Mouse (Mus musculus) embryo, embryonic 11 days (tissue): ENCODE data around the gene Xpo6.

Experiments
- DNase-seq: peaks from one replicate; pipeline ENCODE4 v3.0.0-alpha.2; 2015

Xpo6 gene

DNA sequence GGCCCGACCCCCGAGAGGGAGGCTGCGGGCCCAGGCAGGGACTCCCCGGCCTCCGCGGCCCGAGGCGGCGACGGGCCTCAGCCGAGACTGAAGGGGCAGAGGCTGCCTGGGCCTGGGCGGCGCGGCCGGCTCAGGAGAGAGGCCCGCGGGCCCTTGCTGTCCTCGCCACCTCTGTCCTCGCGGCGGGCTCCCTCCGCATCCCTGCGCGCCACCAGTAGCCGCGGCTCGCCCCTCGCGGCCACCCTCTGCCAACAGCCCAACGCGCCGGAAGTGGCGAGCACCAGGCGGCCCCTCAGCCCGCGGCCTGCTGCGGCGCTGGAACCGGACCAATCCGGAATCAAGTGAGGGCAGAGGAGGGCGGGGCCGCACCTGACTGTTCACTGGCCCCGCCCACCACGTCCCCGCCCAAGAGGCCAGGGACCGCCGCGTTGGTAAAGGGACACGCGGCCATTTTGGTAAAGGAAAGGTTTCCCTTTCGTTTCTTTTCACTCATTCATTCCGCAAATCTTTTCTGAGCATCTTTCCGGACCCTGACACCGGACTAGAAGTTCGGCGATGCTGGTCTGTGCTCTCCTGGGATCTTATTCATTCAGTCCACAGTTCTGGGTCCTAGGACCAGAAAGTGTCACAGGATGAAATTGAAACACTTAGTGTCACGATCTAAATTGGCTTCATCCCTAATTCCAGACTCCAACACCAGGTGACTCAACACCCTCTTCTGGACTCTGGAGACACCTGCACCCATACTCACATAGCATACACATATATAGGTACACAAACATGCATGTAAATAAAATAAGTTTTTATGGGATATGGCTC is at the start of gene Xpo6:
Gene Xpo6 (minus strand): TSS at position 324 of the 819 bp plus-strand sequence.
- peak; percentile 99 for DNase-seq

DNA sequence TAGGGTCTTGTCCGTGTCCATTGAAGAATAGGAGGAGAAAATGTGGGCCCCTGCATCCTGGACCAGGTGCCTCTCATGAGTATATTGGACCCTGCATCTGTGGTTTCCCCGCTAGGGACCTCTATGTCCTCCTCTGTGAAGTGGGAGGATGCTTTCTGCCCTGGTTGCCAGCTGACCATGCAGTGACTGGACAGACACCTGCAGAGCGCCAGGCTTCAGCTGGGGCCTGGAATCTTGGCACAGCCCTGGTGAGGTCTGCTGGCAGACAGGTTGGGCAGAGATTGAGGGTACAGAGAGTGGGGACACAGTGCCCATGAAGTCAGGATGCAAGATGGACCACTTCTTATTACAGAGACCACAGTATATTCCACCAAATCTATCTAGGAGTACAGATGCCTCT is 49.7 kb upstream of the Xpo6 start:
- DNase-seq, result no peak

DNA sequence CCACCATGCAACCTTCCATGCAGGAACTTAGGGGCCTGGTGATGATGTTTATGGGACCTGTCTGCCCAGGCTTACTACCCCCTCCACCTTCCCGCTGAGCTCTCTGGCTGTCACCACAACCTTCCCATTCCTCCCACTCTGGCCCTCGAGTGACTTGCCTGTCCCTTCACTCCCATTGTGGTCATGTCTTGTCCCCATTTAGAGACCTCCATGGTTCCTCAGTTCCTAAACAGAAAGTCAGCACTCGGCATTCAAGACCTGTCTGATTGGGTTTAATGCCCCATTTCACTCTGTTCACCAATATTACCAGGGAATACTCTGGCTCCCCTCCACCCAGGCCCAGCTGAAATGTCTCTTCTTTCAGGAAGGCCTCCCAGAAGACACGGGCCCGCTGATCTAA is 48.8 kb upstream of the Xpo6 start:
- no peak for DNase-seq

DNA sequence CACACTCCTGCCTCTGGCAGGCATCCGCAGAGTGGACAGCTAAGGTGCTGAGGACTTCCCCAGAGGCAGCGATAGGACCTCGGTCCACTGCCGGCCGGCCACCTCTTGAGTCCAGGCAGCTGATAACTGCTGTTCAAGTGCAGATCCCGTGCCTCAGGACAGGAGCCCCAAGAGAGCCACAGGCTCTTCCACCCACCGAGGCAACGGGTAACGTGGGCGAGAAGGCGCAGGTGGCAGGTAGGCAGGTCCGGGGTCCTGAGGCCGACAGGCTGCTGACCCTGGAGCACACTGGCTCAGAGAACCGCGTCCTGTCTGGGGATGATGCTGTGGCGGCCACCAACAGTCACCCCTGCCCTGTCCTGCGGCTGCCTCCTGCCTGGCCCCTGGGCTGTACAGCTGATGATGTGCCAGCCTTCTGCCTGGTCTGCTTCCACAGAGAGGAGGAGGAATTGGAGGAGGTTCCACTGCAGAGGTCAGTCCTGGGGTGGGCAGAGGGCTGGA is 48.4 kb upstream of the Xpo6 start:
- no peak for DNase-seq

DNA sequence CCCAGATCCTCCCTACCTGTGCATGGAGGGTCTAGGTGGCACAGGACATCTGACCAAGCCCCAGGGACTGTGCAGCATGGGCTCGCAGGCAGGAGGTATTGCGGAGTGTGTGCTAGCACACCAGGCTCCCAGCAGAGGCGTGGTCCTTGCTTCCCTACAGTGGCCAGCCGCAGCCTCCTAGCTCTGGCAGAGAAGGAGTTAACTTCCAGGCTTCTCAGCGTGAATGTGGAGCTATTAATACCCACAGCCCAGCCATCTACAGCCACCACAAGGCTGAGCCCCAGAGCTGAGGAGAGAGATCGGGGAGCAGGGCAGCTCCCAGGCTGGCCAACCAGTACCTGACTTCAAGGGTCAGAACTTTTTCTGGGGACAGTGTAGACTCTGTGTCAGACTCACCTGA is 47.8 kb upstream of the Xpo6 start:
- DNase-seq, result peak; percentile 52

DNA sequence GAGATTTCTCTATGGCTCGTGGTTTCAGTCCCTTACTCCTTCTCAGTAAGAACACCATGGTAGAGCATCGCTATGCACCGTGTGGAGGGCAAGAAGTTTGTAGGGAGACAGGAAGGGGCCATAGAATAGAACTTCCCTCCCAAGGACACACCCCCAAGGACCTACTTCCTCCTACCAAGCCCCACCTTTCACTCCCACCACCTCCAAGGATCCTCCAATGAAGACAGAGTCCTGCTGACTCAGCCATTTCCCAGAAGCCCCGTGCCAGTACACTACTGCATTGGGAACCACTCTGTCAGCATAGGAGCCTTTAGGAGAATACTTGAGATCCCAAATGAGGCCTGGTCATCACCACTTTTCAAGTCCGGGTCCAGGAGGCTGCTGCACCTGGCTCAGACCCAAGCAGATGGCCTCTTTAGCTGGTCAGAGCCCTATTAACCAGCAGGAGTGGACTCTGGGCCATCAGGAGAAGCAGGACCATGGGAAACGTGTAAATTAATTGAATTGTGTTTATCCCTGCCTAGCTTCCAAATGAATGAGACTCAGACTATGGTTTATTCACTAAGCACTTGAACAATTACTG is 44.0 kb upstream of the Xpo6 start:
- no peak for DNase-seq

DNA sequence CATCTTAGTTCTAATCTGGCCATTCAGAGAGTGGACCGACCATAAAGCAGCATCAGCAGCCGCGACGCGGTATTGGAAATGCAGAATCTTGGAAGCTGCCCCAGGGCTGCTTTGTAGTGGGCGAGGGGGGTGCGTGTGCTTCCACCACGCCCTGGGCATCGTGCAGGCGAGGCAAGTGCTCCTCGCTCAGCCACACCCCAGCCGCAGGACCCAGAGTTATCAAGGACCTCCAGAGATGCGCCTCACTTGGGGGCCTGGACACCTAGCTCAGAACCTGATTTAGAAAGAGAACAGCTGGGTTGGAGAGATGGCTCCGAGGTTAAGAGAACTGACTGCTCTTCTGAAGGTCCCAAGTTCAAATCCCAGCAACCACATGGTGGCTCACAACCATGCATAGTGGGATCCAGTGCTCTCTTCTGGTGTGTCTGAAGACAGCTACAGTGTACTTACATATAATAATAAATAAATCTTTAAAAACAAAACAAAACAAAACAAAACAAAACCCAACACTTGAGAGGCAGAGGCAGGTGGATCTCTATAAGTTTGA is 40.6 kb upstream of the Xpo6 start:
- no peak for DNase-seq

DNA sequence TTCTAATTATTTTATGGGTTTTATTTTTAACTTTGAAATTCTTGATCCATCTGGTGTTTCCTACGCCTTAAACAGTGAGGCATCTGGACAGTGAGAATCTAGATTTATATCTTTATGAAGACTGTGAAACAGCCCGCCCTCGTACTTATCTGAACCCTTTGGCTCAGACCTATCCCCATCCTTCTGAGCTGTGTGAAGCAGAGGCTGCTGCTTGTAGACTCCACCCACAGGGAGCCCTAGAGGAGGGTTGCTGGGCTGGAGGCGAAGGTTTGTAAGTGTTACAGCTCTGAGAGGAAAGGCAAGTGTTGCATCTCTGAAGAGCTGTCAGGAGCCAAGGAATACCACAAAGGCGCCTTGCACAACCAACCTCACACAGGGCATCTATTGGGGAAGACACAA is 36.5 kb upstream of the Xpo6 start:
- no peak for DNase-seq

DNA sequence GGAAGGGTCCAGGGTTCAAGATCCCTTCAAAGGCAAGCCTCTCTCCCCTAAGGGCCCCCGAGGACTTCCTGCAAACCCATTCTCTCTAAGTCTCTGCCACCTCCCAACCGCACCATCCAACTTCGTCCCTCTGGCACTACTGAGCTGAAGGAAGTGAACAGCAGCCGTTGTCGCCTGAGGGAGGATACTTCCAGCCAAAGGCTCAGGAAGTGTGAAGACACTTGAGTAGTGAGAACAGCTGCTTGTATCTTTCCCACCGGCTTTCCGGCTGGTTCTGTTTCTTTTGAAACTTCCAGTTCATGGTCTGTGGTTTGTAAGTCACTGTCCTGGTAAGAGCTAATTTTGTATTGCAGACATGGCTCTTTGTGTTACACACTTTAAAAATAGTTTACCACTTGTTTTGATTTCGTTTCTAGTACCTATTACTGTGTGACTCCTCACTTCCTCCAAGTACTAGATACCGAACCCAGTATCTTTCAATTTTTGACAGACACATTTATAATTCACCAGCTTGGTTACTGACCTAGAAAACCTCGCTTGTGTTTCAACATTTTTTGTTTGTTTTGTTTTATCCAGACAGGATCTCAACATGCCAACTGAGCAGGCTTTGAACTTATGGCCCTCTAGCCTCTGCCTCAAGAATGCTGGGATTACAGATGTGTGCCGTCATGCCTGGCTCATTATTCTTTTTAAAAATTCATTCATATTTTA is 35.9 kb upstream of the Xpo6 start:
- no peak for DNase-seq

DNA sequence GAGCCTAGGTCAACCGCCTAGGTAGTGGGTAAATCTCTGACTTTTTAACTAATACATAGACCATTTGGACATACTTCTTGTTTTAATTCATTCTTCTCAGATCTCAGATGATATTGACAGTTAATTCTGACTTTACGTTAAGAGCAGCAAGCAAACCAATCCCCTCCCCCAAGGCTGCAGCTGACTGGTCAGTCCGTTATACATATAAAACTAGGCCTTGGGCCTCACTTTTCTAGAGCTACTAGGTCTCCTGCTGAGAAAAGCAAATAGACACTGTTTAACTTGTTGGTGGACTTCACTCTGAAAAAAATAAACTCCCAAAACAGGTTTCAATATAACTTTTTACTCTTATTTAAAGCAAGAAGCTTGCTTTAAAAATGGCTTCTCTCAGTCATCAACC is 34.3 kb upstream of the Xpo6 start:
- DNase-seq, result no peak

DNA sequence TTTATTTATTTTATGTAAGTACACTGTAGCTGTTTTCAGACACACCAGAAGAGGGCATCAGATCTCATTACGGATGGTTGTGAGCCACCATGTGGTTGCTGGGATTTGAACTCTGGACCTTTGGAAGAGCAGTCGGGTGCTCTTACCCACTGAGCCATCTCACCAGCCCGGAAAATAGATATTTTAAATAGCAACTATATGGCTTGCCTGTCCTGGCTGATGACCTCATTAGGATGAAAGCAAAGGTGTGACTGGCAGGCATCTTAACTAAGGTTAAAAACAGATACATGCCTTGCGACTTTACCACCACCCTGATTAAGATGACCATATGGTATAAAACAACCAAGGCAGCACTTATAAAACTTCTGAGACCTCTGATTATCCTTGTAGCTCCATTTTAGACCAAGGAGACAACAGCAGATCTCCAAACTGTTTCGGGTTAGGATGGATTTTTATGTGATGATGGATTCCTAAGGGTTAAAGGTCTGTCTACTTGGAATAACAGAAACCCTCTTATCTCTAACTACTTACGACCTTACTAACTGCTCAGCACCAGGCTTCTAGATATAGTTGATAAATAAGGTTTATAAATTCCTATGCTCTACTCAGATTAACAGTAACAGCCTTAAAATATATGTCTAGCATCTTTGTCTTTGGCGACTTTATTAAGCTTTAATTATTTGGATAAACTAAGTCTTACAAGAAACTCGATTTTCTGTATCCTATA is 32.2 kb upstream of the Xpo6 start:
- DNase-seq, result no peak

DNA sequence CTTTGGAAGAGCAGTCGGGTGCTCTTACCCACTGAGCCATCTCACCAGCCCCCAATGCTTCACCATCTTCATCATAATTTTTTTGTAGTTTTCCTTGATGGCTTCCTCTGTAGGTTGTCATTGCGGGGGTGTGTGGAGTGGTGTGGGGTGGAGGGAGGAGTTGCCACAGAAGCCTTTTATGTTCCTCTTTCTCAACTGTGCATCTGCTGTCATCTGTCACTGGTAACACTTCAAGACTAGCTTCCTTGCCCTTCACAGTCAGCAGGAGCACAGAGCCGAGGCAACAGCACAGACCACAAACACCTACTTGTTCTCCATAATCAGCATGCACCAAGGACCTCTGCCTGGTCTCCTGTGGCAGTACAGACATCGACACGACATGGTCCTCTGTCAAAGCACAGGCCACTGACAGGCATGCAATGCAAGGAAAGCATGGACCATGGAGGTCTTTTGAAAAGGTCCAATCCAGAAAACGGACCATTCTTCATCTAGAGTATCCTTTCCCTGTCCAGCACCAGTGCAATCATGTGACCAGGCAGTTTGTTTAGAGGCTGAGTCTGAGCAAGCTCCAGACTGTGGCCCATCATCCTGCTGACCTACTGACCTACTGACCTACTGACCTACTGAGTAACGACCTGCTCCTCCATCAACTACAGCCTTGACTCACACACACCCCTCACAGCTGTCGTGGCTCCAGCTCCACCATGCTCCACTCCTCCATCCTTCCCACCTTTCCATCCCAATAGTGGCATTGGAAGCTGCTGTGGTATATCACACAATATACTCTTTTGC is 30.3 kb upstream of the Xpo6 start:
- DNase-seq, result no peak

DNA sequence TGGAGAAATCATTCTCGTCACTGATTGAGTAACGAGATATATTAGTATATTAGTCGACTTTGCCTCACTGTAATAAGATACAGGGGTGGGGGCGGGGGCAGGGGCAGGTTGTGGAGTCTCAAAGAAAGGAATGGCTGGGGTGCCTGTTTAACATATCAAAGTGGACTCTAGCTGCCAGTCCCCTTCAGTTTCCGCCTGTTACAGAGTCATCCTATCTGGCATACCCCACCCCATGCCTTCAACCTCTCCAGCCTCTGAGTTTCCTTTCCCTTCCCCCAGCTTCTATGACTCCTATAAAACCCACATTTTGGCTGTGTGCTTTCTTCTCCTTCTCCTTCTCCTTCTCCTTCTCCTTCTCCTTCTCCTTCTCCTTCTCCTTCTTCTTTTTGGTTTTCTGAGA is 25.8 kb upstream of the Xpo6 start:
- DNase-seq, result no peak

DNA sequence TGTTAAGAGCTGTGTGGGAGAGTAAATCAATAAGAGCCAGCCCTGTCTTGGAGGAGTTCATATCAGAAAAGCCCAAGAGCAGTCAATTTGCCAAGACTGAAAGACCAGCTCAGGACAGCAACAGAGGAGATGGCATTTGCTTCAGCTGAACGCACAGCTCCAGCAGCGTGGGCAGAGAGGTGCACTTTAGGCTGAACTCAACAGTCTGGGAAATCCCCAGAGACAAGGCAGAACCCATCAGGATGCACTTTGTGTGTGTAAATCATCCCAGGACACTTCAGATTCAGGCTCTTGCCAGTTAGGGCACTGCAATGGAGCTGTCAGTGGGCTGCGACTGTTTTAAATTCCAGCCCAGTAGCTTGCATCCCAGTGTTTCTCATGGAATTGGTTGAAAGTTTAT is 22.5 kb upstream of the Xpo6 start:
- no peak for DNase-seq

DNA sequence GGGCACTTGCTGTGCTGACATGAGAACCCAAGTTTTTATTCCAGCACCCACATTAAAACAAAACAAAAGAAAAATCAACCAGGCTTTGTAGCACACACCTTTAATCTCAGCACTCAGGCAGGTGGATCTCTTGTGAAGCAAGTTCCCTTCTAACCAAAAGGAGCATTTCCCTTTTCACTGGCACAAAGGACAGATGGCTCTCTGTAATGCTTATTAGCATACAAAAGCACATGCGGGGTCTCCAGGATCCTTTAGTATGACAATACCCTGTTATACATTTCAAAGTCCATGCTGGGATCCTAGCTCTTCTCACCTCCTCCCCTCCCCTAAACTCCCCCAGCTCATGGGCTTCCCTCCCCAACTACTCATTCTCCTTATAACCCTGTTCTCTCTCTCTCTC is 20.3 kb upstream of the Xpo6 start:
- DNase-seq, result no peak

DNA sequence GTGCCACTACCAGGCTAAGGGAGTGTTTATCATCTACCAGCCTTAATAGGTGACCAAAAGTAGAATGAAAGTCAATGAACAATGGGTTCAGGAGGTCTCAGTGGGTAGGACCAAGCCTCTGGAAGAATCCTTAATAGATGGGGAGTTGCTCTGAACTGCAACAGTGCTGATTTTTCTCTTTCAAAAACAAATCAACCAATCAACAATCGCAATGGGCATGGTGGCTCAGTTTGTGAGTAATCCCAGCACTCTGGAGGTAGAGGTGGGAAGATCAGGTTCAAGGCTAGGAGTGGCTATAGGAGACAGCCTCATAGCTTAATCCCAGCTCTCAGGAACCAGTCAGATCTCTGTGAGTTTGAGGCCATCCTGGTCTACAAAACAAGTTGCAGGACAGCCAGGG is 18.0 kb upstream of the Xpo6 start:
- DNase-seq, result no peak

DNA sequence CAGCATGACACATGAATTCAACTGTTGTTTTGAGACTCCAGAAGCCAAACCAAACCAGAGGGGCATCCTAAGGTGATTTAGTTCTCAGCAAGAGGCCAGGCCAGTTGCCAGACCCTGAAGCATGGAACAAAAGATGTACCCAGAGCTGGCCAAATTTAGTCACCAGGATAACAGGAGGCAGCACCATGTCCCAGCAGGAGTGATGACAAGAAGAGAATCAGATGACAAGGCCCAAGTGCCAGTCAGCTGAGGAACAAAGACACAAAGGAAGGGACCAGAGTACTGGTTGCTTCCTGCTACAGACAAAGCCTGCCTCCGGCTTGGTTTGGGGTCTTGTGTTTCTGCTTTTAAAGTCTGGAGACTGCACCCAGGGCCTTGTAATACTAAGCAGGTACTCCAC is 16.6 kb upstream of the Xpo6 start:
- no peak for DNase-seq

DNA sequence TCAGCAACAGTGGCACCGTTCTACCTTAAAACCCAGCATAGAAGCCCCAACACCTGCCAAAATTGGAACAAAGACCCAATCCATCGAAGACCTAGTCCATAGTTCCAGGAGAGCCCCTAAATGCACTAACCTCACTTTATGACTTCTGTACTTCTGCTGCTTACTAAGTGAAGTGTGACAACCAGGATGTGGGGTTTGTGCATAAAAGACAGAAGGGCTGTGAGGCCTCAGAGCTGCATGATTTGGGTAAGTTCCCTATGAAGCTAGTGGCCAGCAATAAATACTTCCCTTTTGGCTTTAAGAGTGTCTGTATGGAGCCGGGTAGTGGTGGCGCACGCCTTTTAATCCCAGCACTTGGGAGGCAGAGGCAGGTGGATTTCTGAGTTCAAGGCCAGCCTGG is 10.6 kb upstream of the Xpo6 start:
- no peak for DNase-seq

DNA sequence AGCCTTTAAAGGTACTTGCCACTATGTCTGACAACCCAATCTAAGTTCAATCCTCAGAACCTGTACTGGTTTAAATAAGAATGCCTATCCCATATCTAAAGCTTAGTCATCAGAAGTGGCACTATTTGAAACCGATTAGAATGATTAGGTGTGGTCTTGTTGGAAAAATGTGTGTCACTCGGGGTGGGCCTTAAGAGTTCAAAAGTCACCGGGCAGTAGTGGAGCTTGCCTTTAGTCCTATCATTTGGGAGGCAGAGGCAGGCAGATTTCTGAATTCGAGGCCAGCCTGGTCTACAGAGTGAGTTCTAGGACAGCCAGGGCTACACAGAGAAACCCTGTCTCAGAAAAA is 670 bp upstream of the Xpo6 start:
- no peak for DNase-seq

DNA sequence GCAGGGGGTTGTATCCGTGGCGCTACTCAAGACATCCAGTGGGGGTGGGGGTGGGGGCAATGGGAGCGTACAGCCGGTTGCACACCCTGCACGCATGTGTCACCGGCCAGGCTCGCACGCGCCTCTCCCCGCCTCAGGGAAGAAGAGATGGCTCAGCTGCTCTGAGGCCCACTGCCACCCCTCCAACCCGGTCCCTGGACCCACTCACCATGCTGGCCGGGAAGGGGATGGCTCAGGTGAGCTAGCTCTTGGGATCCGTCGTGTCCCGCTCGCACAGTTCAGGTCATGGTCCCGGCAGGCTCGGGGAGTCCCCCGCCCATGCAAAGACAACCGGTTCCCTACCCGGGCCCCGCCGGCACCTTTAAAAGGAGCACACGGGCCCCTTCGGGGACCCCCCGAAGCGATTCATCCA is 604 bp downstream of the Xpo6 start:
- DNase-seq, result peak; percentile 70

DNA sequence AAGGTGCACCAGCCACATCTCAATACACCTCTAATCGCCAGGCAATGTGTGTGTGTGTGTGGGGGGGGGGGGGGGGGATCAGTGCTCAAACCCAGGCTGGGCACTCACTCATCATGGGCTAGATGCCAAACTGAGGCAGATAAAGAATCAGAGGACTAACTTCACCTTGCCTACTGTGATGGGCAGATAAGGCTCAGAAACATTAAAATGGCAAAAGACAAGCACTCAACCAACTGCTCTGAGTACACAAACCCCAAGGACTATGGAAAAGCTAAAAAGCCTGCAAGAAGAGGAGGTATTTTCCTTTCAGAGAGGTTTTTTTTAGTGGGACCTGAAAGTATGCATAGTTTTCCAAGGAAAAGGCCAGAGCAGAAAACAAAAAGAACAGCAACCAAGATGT is 1.4 kb downstream of the Xpo6 start:
- DNase-seq, result no peak

DNA sequence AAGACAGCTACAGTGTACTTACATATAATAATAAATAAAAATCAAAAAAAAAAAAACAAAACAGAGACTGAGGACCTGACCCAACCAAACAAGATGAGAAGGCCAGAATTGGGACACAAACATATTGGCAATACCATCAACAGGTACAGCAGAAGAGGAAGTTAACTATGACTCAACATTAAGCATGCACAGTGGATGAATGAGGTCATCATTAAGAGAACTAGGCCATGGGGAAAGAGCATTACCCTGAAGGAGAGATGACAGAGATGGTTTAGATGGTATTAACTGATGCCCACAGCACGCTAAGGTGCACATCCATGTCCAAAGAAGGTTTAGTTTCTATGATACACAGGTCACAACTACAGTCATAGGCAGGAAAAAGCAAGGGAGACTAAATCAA is 6.1 kb downstream of the Xpo6 start:
- DNase-seq, result no peak
